Mouse (Mus musculus) ZHBTc4 (cell line): ENCODE data around the gene Gm10065.
A peak's percentile ranks its signal among the peaks of the same experiment; 100 is the strongest.
"Not testable (repeated sequence)": the region's sequence is repeated elsewhere in the genome, so short reads cannot be mapped to it uniquely, and the experiment has no call there.

Experiments
- DNase-seq: peaks from one replicate; pipeline ENCODE4 v3.0.0-alpha.2; 2011; ENCODE audit warnings: low read depth, low spot score

The Gm10065 gene

GRCm38 (mm10) chr13:21478759-21479670, at the start of gene Gm10065, which contains the start of gene Zkscan4:
Gene Gm10065, minus strand, starts transcription at chr13:21479441.
Gene Zkscan4, plus strand, starts transcription at chr13:21478907.
- DNase-seq, result peak; percentile 55

GRCm38 (mm10) chr13:21506221-21506649, 27.0 kb upstream of the Gm10065 start:
- peak; percentile 96 for DNase-seq

GRCm38 (mm10) chr13:21502296-21502695, 23.1 kb upstream of the Gm10065 start:
- DNase-seq, result no peak

GRCm38 (mm10) chr13:21501182-21501581, 21.9 kb upstream of the Gm10065 start, which contains the start of gene Gm11273:
Gene Gm11273, minus strand, starts transcription at chr13:21501418.
- not testable (repeated sequence) for DNase-seq

GRCm38 (mm10) chr13:21495080-21495479, 15.8 kb upstream of the Gm10065 start, which contains the start of gene AK157302:
Gene AK157302, plus strand, starts transcription at chr13:21495223.
- DNase-seq, result peak; percentile 35

- DNase-seq, result no peak
Measured at GRCm38 (mm10) chr13:21492847-21493246, 13.6 kb upstream of the Gm10065 start.

GRCm38 (mm10) chr13:21486881-21487280, 7.6 kb upstream of the Gm10065 start:
- peak; percentile 58 for DNase-seq

- no peak for DNase-seq
Measured at GRCm38 (mm10) chr13:21472427-21472826, 6.8 kb downstream of the Gm10065 start.

- no peak for DNase-seq
Measured at GRCm38 (mm10) chr13:21469097-21469496, 10.1 kb downstream of the Gm10065 start.

- DNase-seq, result peak; percentile 95
Measured at GRCm38 (mm10) chr13:21468061-21469019, 10.9 kb downstream of the Gm10065 start, which contains the start of gene Nkapl. Gene Nkapl, minus strand, starts transcription at chr13:21468509.

GRCm38 (mm10) chr13:21467336-21467735, 11.9 kb downstream of the Gm10065 start:
- no peak for DNase-seq

- DNase-seq, result peak; percentile 70
Measured at GRCm38 (mm10) chr13:21462516-21462915, 16.7 kb downstream of the Gm10065 start.

GRCm38 (mm10) chr13:21456347-21456746, 22.9 kb downstream of the Gm10065 start:
- DNase-seq, result peak; percentile 92

GRCm38 (mm10) chr13:21454133-21454532, 25.1 kb downstream of the Gm10065 start:
- DNase-seq, result no peak

GRCm38 (mm10) chr13:21453449-21453848, 25.8 kb downstream of the Gm10065 start, which contains the start of gene Zscan26:
Gene Zscan26, minus strand, starts transcription at chr13:21453730.
- DNase-seq, result peak; percentile 90

GRCm38 (mm10) chr13:21453042-21453441, 26.2 kb downstream of the Gm10065 start:
- DNase-seq, result no peak

- no peak for DNase-seq
Measured at GRCm38 (mm10) chr13:21447856-21448614, 31.2 kb downstream of the Gm10065 start.

GRCm38 (mm10) chr13:21446796-21447195, 32.4 kb downstream of the Gm10065 start:
- no peak for DNase-seq

GRCm38 (mm10) chr13:21441207-21441572, 38.1 kb downstream of the Gm10065 start:
- DNase-seq, result no peak

GRCm38 (mm10) chr13:21440503-21441206, 38.6 kb downstream of the Gm10065 start, which contains the start of gene Pgbd1:
Gene Pgbd1, minus strand, starts transcription at chr13:21441058.
- DNase-seq, result peak; percentile 68
